Mouse (Mus musculus): ENCODE data around the gene Anxa5. TPM values are rescaled to one million over a fixed set of nuclear protein-coding genes. Genes with fewer than 3 reads are reported as not detected.

The Anxa5 gene
- total and polyA plus RNA-seq, 3 experiments: 40.7 to 111 TPM; not detected in 1

DNA sequence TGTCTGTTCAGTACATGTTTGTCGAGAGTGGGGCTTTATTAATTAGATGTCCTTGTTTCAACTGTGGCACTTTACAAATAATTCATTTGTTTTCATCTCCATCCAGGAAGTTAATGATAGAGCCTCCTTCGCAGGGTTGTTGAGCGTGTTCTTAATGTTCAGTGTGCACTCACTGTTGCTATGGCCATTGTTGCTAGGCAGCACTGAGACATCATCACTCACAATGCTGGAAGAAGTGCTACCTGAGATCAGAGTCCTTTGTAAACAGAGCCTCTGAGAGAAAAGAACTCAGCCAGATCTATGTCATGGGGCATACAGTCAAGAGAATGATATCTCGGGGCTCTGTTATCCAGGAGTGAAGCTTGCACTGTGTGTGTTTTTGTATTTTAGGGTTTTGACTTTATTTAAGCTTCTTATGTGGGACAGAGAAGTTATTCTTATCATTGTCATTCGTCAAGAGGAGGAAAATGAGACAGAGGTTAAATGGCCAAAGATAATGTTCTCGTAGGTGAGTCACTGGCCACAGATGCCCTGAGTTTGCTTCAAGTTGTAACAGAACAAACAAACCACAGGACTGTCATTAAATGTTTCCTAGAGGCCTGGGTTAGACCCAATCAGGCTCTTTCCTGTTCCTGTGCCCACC lies 18.1 kb upstream of the Anxa5 start (continued):
- peak; percentile 26 to 54 for TF ChIP-seq EP300 (IDR thresholded peaks at IDR 0.05; ENCODE audit: low read depth in 1 of 2, low read length in 2 of 2)
- TF ChIP-seq CTCF (IDR thresholded peaks at IDR 0.05 in 2 of 3, conservative IDR thresholded peaks at IDR 0.05 in 1 of 3; ENCODE audit: control insufficient read depth in 1 of 3, insufficient read depth in 1 of 3, low read depth in 2 of 3, low read length in 3 of 3, poor library complexity in 1 of 3, severe bottlenecking in 1 of 3): no peak
- no peak for TF ChIP-seq MYC (IDR thresholded peaks at IDR 0.05; ENCODE audit: low read depth, low read length)
- no peak for TF ChIP-seq USF1 (IDR thresholded peaks at IDR 0.05; ENCODE audit: low read depth, low read length)
- TF ChIP-seq ZC3H11A (IDR thresholded peaks at IDR 0.05; ENCODE audit: low read depth, low read length): no peak
- peak; percentile 63; the same call in 1 of the 2 replicates for TF ChIP-seq ZKSCAN1 (IDR thresholded peaks at IDR 0.05; ENCODE audit: low read depth, low read length)
- TF ChIP-seq GATA1 (IDR thresholded peaks at IDR 0.05; ENCODE audit: low read depth, low read length): peak; percentile 50; the same call in 1 of the 2 replicates
- TF ChIP-seq ZNF384 (IDR thresholded peaks at IDR 0.05; ENCODE audit: low read depth, low read length): no peak
- TF ChIP-seq UBTF (IDR thresholded peaks at IDR 0.05; ENCODE audit: borderline replicate concordance, insufficient read depth, low read depth, low read length): no peak

DNA sequence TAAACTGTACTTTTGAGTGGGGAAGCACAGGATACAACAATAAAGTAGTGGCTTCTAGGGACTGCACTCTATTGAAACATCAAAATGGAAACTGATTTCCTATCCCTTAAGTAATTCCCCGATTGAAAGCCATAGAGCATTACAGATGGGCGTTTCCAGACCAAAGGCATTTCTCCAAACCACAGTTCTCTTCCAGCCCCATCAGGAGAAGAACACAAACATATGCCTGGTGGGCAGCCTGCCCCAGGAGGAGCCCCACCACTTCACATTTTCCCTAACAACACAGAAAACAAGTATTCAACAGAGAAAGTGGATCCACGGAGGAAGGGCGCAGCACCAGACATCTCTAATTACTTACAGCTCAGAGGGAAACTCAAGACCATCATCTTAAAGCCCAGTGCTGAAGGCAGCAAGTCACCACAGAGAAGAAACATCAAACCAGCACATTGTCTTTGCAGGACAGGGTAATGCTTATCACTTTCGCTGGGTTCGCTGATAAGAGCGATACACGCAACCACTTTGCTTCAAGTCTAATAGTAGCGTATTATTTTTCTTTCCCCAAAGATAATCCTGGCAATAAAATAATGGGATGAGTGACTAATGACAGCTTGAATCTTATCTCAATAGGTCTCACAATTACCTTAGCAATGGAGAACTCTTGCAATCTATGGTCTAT lies 17.2 kb upstream of the Anxa5 start:
- Histone ChIP-seq H3K27ac (ENCODE audit: control insufficient read depth, low read depth, low read length) (peak overlapping the region; percentile 41), H3K4me1 (ENCODE audit: control insufficient read depth in 1 of 2, insufficient read depth in 2 of 2, low read length in 2 of 2) (peaks cover 6 to 34% of the 10 kb centered on the region in 2 experiments), H3K4me3 (ENCODE audit: control insufficient read depth in 1 of 2, insufficient read depth in 1 of 2, low read depth in 2 of 2, low read length in 2 of 2) (peak overlapping the region in 1 of 2 experiments; percentile 1; a peak in 1 of 4 replicates), H3K27me3 (ENCODE audit: control insufficient read depth in 1 of 2, insufficient read depth in 2 of 2, low read length in 2 of 2) (no peaks in the 10 kb centered on the region), H3K36me3 (ENCODE audit: control insufficient read depth in 1 of 2, insufficient read depth in 2 of 2, low read length in 2 of 2) (peaks cover 0 to 26% of the 10 kb centered on the region in 2 experiments; a peak in 2 of 4 replicates), H3K9me3 (replicated peaks; ENCODE audit: insufficient read depth, low read length) (no peaks in the 10 kb centered on the region), H3K79me2 (ENCODE audit: control insufficient read depth, insufficient read depth, low read length, poor library complexity) (no peaks in the 10 kb centered on the region), H3K9ac (ENCODE audit: control insufficient read depth, low read depth, low read length, poor library complexity, severe bottlenecking) (no peak overlapping the region)
- TF ChIP-seq EP300 (IDR thresholded peaks at IDR 0.05; ENCODE audit: low read depth in 1 of 2, low read length in 2 of 2): peak; percentile 46 to 63; a peak in 3 of 4 replicates
- peak; percentile 93 for TF ChIP-seq GATA1 (IDR thresholded peaks at IDR 0.05; ENCODE audit: low read depth, low read length)
- TF ChIP-seq ZC3H11A (IDR thresholded peaks at IDR 0.05; ENCODE audit: low read depth, low read length): no peak
- no peak for TF ChIP-seq ZMIZ1 (IDR thresholded peaks at IDR 0.05; ENCODE audit: low read depth, low read length)
- peak; percentile 47; the same call in 1 of the 2 replicates for TF ChIP-seq ETS1 (IDR thresholded peaks at IDR 0.05; ENCODE audit: low read depth, low read length)
- TF ChIP-seq TCF12 (IDR thresholded peaks at IDR 0.05; ENCODE audit: low read depth, low read length): peak; percentile 54; the same call in 1 of the 2 replicates
- peak; percentile 48 for DNase-seq (ENCODE audit: low read depth, low spot score)

DNA sequence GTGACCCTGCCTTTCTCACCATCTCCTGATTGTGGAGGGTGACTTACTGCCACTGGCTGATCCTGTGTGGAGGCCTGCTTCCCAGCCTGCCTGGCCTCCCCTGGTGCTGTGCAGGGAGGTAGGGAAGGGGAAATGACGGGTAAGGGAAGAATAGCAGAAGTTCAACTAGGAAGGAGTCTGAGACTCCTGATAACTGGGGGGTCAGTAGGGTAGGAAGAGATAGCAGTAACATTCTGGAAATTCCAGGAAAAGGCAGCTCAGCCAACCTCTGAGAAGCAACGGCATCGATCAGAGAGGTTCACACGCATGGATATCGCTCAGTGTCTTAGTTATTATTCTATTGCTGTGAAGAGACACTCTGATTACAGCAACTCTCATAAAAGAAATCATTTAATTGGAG lies 15.8 kb upstream of the Anxa5 start:
- H3K4me3 ChIP-seq (ENCODE audit: control insufficient read depth in 1 of 2, insufficient read depth in 1 of 2, low read depth in 2 of 2, low read length in 2 of 2): no peak overlapping the region
- H3K36me3 ChIP-seq (ENCODE audit: control insufficient read depth in 1 of 2, insufficient read depth in 2 of 2, low read length in 2 of 2): peaks cover 0 to 26% of the 10 kb centered on the region in 2 experiments; a peak in 2 of 4 replicates
- H3K27ac ChIP-seq (ENCODE audit: control insufficient read depth, low read depth, low read length): no peak overlapping the region
- no peaks in the 10 kb centered on the region for H3K79me2 ChIP-seq (ENCODE audit: control insufficient read depth, insufficient read depth, low read length, poor library complexity)
- no peaks in the 10 kb centered on the region for H3K9me3 ChIP-seq (replicated peaks; ENCODE audit: insufficient read depth, low read length)
- peaks cover 6 to 34% of the 10 kb centered on the region in 2 experiments for H3K4me1 ChIP-seq (ENCODE audit: control insufficient read depth in 1 of 2, insufficient read depth in 2 of 2, low read length in 2 of 2)
- no peaks in the 10 kb centered on the region for H3K27me3 ChIP-seq (ENCODE audit: control insufficient read depth in 1 of 2, insufficient read depth in 2 of 2, low read length in 2 of 2)
- H3K9ac ChIP-seq (ENCODE audit: control insufficient read depth, low read depth, low read length, poor library complexity, severe bottlenecking): no peak overlapping the region
- peak; percentile 32 for DNase-seq (ENCODE audit: low read depth, low spot score)
- no peak for TF ChIP-seq RAD21 (IDR thresholded peaks at IDR 0.05; ENCODE audit: low read depth, low read length)
- TF ChIP-seq BHLHE40 (IDR thresholded peaks at IDR 0.05; ENCODE audit: borderline replicate concordance, low read depth, low read length): no peak
- TF ChIP-seq POLR2A (IDR thresholded peaks at IDR 0.05; ENCODE audit: control insufficient read depth in 1 of 2, insufficient read depth in 1 of 2, low read depth in 1 of 2, low read length in 2 of 2, poor library complexity in 1 of 2): no peak
- TF ChIP-seq E2F4 (IDR thresholded peaks at IDR 0.05; ENCODE audit: borderline replicate concordance, low read depth, low read length): no peak
- TF ChIP-seq GATA1 (IDR thresholded peaks at IDR 0.05; ENCODE audit: low read depth, low read length): peak; percentile 40; the same call in 1 of the 2 replicates
- no peak for TF ChIP-seq NELFE (IDR thresholded peaks at IDR 0.05; ENCODE audit: low read depth, low read length)
- peak; percentile 65 for TF ChIP-seq TAL1 (IDR thresholded peaks at IDR 0.05; ENCODE audit: low read length)
- no peak for TF ChIP-seq MAZ (IDR thresholded peaks at IDR 0.05; ENCODE audit: low read depth, low read length)
- no peak for TF ChIP-seq UBTF (IDR thresholded peaks at IDR 0.05; ENCODE audit: borderline replicate concordance, insufficient read depth, low read depth, low read length)
- no peak for TF ChIP-seq USF1 (IDR thresholded peaks at IDR 0.05; ENCODE audit: low read depth, low read length)
- no peak for TF ChIP-seq ZMIZ1 (IDR thresholded peaks at IDR 0.05; ENCODE audit: low read depth, low read length)
- TF ChIP-seq TCF12 (IDR thresholded peaks at IDR 0.05; ENCODE audit: low read depth, low read length): peak; percentile 7; the same call in 1 of the 2 replicates
- TF ChIP-seq CHD1 (IDR thresholded peaks at IDR 0.05; ENCODE audit: low read depth, low read length): no peak
- no peak for TF ChIP-seq NRF1 (IDR thresholded peaks at IDR 0.05; ENCODE audit: insufficient read depth, low read depth, low read length, poor library complexity, severe bottlenecking)
- peak; percentile 50 to 76; a peak in 3 of 4 replicates for TF ChIP-seq EP300 (IDR thresholded peaks at IDR 0.05; ENCODE audit: low read depth in 1 of 2, low read length in 2 of 2)
- TF ChIP-seq KAT2A (conservative IDR thresholded peaks at IDR 0.05; ENCODE audit: low read depth, low read length): no peak
- 0 out of 2 replicates have a peak, but pooled peaks have one; percentile 29 for TF ChIP-seq RCOR1 (IDR thresholded peaks at IDR 0.05; ENCODE audit: low read depth, low read length)
- TF ChIP-seq TBP (IDR thresholded peaks at IDR 0.05; ENCODE audit: low read depth, low read length): no peak
- TF ChIP-seq SMC3 (IDR thresholded peaks at IDR 0.05; ENCODE audit: low read depth, low read length): no peak
